Mouse (Mus musculus) megakaryocyte, embryonic 14.5 days (primary cell): ENCODE data around the gene Lamc3.

ENCODE experiments used
- FLI1 ChIP-seq: IDR thresholded peaks from 2 replicates; pipeline ENCODE4 v1.6.1; 2012; ENCODE audit warnings: low read length, inconsistent platforms, mixed read lengths
- GATA1 ChIP-seq: IDR thresholded peaks from 3 replicates; pipeline ENCODE4 v1.6.1; 2012; ENCODE audit warnings: mixed read lengths, low read length, inconsistent platforms, borderline replicate concordance

DNA sequence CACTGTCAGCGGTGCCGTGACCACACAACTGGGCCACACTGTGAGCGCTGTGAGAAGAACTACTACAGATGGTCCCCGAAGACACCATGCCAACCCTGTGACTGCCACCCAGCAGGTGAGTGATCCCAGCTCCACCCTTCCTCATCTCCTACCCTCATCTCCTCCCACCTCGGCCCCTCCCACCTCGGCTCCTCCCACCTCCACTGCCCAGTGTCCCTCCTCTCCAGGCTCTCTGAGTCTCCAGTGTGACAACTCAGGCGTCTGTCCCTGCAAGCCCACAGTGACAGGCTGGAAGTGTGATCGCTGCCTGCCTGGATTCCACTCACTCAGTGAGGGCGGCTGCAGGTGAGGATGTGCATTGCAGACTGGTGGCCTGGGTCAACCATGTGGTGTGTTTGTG lies 18.6 kb downstream of the Lamc3 start:
- TF ChIP-seq GATA1 = no peak
- no peak for TF ChIP-seq FLI1
